Mouse (Mus musculus) ES-E14 (cell line): ENCODE results near the gene Ccdc92. TPM values are rescaled to one million over a fixed set of nuclear protein-coding genes. Genes with fewer than 3 reads are reported as not detected.
A peak's percentile ranks its signal among the peaks of the same experiment; 100 is the strongest.

ENCODE experiments used
- DNase-seq: peaks from one replicate; pipeline ENCODE4 v3.0.0-alpha.2; 2013; ENCODE audit warnings: low read depth, low spot score
- H3K27ac ChIP-seq: 2 replicates; pipeline ENCODE4 v1.5.1; 2012; ENCODE audit warnings: low read depth, mild to moderate bottlenecking, low read length, moderate library complexity, mixed read lengths; ENCODE audit not compliant: poor library complexity, insufficient read depth, severe bottlenecking
- H3K36me3 ChIP-seq: 2 replicates; pipeline ENCODE4 v1.6.1; 2012; ENCODE audit warnings: mild to moderate bottlenecking, low read length, moderate library complexity, mixed read lengths; ENCODE audit not compliant: control insufficient read depth, poor library complexity, insufficient read depth, severe bottlenecking
- H3K4me1 ChIP-seq, 2 experiments: fragments of 150-350 bp in 1 of 2; sonication (generic) in 1 of 2; 2 replicates each; pipeline ENCODE4 v1.6.1; 2012; ENCODE audit warnings: low read length in 2 of 2, mild to moderate bottlenecking in 1 of 2, mixed read lengths in 1 of 2; ENCODE audit not compliant: control insufficient read depth in 2 of 2, insufficient read depth in 2 of 2, poor library complexity in 1 of 2
- H3K4me3 ChIP-seq, 2 experiments: fragments of 150-350 bp in 1 of 2; sonication (generic) in 1 of 2; 2 replicates each; pipeline ENCODE4 v1.5.1; 2012; ENCODE audit warnings: low read length in 2 of 2, low read depth in 1 of 2, mild to moderate bottlenecking in 1 of 2, mixed read lengths in 1 of 2; ENCODE audit not compliant: insufficient read depth in 1 of 2, poor library complexity in 1 of 2, severe bottlenecking in 1 of 2
- H3K9ac ChIP-seq: 2 replicates; pipeline ENCODE4 v1.6.1; 2012; ENCODE audit warnings: low read depth, mild to moderate bottlenecking, low read length, mixed read lengths; ENCODE audit not compliant: poor library complexity, insufficient read depth, severe bottlenecking
- H3K9me3 ChIP-seq: fragments of 150-350 bp; sonication (generic); 2 replicates; pipeline ENCODE4 v1.6.1; 2012; ENCODE audit warnings: low read depth, mild to moderate bottlenecking, low read length; ENCODE audit not compliant: control insufficient read depth, insufficient read depth
- CHD2 ChIP-seq: IDR thresholded peaks from 2 replicates; pipeline ENCODE4 v1.6.1; 2014; ENCODE audit warnings: mild to moderate bottlenecking, low read depth, low read length, inconsistent platforms
- HCFC1 ChIP-seq: IDR thresholded peaks from 2 replicates; pipeline ENCODE4 v1.6.1; 2012; ENCODE audit warnings: low read length, inconsistent platforms, borderline replicate concordance; ENCODE audit not compliant: insufficient read depth
- MAFK ChIP-seq: IDR thresholded peaks from 2 replicates; pipeline ENCODE4 v1.6.1; 2014; ENCODE audit warnings: mild to moderate bottlenecking, low read depth, low read length, inconsistent platforms; ENCODE audit not compliant: insufficient read depth
- ZC3H11A ChIP-seq: IDR thresholded peaks from 2 replicates; pipeline ENCODE4 v1.6.1; 2012; ENCODE audit warnings: low read depth, mild to moderate bottlenecking, inconsistent platforms, low read length, borderline replicate concordance
- ZNF384 ChIP-seq: IDR thresholded peaks from 2 replicates; pipeline ENCODE4 v1.6.1; 2012; ENCODE audit warnings: low read depth, low read length, inconsistent platforms
- in situ Hi-C, 2 experiments: fragments of 600-800 bp; cut with MboI; formaldehyde crosslinking; loops; one replicate each; pipeline ENCODE4 v1.15.1; 2025; ENCODE audit warnings: low sequenced_read_pairs in 2 of 2, inconsistent platforms in 1 of 2; ENCODE audit not compliant: unreplicated experiment in 2 of 2
- total RNA-seq: library from RNA; depleted of rRNA; stranded (reverse); fragments of 300-350 nt; gene quantifications from 2 replicates; pipeline ENCODE4 v1.2.3, GENCODE M21; 2012

Gene Ccdc92
- total RNA-seq, 1 experiment = 3.9 TPM

DNA sequence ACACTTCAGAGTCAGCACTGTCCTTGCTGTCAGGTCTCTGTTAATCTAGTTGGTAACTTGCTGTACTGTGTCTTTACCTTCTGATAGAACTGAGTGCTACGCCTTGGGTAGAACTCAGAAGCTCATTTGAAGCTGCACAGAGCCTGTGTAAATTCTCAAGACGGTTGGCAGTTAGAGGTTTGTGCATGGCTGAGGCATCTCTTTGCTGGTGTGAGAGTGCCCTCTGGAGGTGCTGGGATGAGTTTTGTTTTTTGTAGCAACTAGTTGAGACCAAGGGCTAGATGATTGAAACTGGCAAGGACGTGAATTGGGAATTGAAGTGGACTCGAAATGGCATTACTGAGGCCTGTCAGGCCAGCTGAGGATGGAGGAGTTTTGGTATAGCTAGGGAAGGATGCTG is 6.8 kb upstream of the Ccdc92 start:
- Histone ChIP-seq H3K9ac (no peak overlapping the region), H3K4me1 (no peaks in the 10 kb centered on the region), H3K27ac (no peak overlapping the region), H3K9me3 (no peaks in the 10 kb centered on the region), H3K4me3 (no peak overlapping the region), H3K36me3 (peaks cover 7% of the 10 kb centered on the region)
- no peak for TF ChIP-seq MAFK
- no peak for TF ChIP-seq HCFC1
- 0 out of 2 replicates have a peak, but pooled peaks have one; percentile 5 for TF ChIP-seq ZC3H11A
- no peak for TF ChIP-seq CHD2
- TF ChIP-seq ZNF384 = no peak
- in situ Hi-C loops = no loop called here
- DNase-seq = peak; percentile 26

DNA sequence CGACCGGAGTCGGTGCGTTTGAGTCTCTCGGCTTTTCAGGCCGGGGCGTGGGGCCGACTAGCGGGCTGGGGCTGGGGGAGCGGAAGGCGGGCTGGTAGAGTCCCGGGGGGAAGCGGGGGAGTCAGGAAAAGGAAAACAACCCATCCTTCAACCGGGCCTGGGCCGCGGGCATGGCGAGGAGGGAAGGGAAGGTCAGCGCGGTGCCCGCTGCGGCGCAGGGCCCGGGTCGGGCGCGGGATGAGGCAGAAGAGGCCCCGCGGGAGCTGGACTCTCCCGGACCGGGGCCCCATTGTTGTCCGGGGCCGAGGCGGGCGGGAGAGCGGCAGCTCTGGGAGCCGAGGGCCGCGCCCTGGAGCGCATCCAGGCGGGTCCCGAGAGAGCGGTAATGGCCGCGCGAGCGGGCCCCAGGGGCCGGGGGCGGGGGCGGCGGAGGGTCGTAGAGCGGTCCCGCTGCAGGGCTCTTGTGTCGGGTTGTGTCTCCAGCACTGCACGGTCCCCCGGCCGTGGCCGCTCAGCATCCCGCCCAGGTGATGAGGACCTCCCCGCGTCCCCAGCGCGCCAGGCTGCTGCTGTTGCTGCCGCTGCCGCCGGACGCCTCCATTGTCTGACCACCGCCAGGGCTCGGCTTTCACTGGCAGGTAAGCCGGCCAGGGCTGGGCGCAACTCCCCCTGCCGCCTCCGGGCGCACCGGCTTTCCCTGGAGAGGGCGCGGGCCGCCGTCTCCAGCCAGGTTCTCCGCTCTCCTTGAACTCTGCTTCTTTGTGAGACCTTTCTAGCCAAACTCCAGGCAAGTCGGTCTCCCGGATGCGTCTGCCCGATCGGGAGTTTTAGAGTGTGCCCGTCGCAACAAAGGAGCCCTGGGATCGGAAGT is 882 bp upstream of the Ccdc92 start:
- Histone ChIP-seq H3K4me1 (no peaks in the 10 kb centered on the region), H3K27ac (peak overlapping the region; percentile 58), H3K9me3 (no peaks in the 10 kb centered on the region), H3K9ac (peak overlapping the region; percentile 96), H3K4me3 (peak overlapping the region; percentile 78 to 93), H3K36me3 (peaks cover 2% of the 10 kb centered on the region; the same call in 1 of the 2 replicates)
- TF ChIP-seq ZNF384 (no peak), CHD2 (no peak), ZC3H11A (no peak)
- in situ Hi-C loops = no loop called here
- peak; percentile 22 for DNase-seq

DNA sequence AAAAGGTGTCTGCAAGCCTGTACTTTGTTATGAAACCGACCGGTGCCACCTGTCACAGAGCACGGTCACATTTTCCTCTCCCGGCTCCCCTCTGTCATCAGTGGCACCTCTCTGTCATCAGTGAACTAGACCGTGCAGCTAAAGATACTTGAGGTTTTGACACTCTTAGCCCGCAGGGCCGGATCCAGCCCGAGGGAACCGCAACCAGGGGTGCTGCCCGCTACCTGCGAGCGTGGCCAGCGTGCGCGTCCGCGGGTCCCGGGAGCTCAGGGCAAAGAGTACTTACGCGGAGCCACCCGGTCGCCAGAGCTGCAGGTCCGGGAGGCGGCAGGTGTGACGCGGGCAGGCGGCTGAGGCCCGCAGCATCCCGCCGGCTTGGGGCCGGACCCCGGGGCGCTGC is 761 bp downstream of the Ccdc92 start:
- Histone ChIP-seq H3K9ac (peak overlapping the region; percentile 93), H3K27ac (0 out of 2 replicates have a peak overlapping the region, but pooled peaks have one; percentile 36), H3K4me1 (no peaks in the 10 kb centered on the region), H3K4me3 (peak overlapping the region; percentile 84 to 95), H3K36me3 (no peaks in the 10 kb centered on the region), H3K9me3 (no peaks in the 10 kb centered on the region)
- in situ Hi-C loops = no loop called here
- no peak for DNase-seq
- TF ChIP-seq ZC3H11A (no peak), ZNF384 (no peak), CHD2 (no peak), HCFC1 (no peak), MAFK (no peak)

DNA sequence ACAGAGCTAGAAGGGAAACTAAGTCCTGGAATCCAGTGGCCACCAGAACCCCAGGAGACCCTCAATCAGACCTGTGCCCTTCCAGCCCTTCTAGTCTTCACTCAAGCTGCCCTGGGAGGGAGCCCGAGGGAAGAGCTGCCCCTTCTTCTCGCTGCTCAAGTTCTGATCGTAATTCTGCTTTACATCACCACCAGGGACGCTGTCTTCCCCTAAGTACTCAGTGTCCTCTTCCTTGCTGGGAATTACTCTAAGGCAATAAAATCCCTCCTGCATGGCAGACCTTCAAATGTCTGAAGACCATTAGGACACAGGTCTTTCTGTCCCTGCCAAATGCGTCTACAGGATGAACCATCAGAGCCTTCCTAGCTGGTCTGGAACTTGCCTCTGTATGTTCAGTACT is 2.2 kb downstream of the Ccdc92 start:
- in situ Hi-C loops = no loop called here
- Histone ChIP-seq H3K27ac (no peak overlapping the region), H3K4me3 (no peak overlapping the region), H3K9me3 (no peaks in the 10 kb centered on the region), H3K4me1 (no peaks in the 10 kb centered on the region), H3K36me3 (no peaks in the 10 kb centered on the region), H3K9ac (no peak overlapping the region)
- TF ChIP-seq ZNF384 (no peak), MAFK (no peak), HCFC1 (no peak), ZC3H11A (no peak), CHD2 (no peak)
- no peak for DNase-seq
